Mouse (Mus musculus) adrenal gland, postnatal 0 days (tissue): ENCODE measurements around the gene Lzts2. TPM values are rescaled to one million over a fixed set of nuclear protein-coding genes. Genes with fewer than 3 reads are reported as not detected.

ENCODE experiments used
- polyA plus RNA-seq: library from polyadenylated mRNA; unstranded; fragments of >200 nt; fragmentation: Nextera tagmentation; extraction: Ambion mirVana; gene quantifications from 2 replicates; pipeline ENCODE4 v1.2.1, GENCODE M21; 2015

Gene Lzts2
- polyA plus RNA-seq = 63.4 and 82.6 TPM in 2 replicates

DNA sequence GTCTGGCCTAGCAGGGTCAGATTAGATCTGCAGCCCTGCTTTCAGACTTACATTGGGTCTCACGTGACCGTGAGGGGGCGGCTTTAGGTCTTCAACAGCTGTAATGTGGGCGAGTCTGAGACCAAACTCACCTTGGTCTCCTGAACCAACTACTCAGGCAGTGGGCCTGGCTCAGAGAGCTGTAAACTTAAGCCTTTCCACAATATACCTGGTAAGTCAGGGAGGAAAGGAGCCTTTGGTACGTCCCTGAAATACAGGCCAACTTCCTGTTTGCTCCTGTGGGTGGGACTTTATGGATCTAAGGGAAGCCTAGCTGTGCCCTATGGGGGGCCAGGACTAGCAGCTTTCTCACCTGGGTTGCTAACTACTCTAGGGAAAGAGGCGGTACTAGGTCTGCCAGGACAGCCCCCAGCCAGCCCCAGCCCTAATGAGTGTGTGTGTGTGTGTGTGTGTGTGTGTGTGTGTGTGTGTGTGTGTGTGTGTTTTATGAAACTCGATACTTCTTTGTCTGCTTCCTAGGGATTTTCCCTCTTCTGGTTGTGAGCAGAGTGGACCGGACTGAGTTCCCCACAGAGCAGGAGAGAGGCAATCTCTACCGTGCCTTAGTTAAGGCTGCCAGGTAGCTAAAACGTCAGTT lies at the start of gene Lzts2:
Gene Lzts2 (plus strand): TSS at position 80 of the 637 bp plus-strand sequence.

DNA sequence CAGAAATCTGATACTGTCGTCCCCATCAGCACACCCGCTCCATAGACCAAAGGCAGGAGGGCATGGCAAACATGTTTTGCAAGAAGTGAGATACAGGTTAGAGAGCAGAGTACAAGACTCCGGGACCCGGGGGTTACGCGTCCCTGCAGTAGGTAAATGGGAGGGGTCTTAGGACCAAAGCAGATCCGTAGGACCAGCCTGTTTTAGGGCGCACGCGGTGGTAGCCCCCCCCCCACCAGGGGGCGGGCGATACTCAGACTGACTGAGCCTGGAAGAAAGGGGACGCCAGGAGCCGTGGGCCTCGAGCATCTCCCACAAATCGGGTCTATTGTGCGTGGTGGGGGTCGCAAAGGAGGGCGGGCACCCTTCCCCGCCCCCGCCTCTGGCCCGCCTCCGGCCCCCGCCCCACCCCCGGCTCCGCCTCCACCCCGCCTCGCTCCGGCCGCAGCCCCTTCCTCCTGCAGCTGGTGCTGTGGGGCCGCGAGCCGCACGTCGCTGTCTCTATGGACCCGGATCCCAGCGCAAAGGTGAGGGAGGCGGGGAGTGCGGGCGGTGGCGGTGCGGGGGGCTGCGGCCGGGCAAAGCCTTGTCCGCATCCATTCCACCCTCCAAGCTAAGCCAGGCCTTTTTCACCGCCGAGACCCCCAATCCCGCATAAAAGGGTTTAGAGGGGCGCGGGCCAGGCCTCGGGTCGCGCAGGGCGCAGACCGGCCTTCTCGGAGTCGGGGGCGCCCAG lies 25.2 kb upstream of the Lzts2 start, which contains the start of gene Sema4g:
Gene Sema4g (plus strand): TSS at position 271 of the 736 bp plus-strand sequence.

DNA sequence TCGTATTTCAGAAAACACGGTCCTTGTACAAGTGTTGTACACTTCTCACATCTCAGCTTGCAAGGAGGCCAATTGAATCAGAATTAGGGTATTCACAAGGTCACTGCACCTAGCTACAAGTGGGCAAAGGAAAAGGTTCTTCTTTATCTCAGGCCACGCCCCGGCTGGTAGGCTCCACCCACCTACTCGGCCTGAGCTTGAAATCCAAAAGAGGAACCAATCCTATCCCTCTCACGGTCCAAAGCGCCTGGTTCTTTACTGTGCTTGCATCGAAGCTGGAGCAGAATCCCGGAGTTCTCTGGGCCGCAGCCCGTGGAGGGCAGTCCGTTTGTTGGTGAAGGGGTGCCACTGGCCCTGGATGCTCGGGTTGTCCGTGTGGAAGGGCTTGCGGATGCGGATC lies 8.8 kb upstream of the Lzts2 start, which contains the start of gene Twnk:
Gene Twnk (plus strand): TSS at position 220 of the 400 bp plus-strand sequence.

DNA sequence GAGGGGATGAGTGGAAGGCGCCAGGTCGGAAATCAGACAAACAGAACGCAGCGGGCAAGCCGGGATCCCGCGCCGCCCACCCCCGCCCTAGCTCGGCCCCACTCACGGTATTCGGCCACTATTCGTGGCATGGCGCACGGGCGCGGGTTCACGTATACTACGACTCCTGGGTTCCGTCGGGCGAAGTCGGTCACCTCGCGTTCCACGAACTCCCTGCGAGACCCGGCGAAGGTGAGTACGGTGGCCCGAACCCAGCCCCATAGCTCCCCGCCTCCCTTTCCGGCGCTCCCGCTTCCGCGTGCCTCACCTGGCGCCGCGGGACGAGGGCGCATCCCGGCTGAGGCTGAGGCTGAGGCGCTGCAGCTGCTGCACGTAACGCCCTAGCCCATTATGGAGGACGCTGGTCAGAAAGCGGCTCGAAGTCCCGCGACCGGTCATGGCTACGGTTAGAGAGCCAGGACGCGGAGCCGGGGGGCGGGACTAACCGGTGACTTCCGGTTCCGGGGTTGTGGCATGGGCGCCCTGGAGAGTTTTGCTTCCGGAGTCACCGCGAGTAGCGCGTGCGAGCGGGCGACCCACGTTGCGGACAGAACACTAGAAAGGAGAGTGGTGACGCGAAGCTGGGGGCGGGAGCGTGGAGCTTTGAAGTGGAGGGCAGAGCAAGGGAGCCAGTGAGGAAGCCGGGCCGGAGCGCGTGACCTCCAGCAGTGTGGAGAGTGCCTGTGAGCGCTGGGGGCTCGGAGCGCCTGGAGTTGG lies 8.1 kb upstream of the Lzts2 start, which contains the start of gene Mrpl43:
Gene Mrpl43 (minus strand): TSS at position 486 of the 756 bp plus-strand sequence.

DNA sequence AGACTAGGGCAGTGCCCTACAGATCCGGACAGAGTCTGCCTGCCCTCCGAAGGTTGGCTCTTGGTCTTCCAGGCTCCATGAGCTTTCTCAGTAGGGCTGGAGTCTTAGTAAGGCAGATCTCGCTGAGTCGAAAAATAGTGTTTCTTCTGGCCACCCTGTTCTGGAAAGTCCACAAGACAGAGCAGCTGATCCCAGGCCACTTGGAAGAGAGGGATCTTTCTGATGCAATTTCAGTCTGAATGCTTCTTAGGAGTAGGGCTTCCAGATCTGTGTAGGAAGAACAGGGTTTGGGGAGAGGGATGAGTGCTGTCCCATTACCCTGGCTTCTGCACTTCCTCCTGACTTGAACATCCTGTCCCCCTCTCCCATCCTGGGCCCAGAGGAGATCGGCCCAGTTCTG lies 31.4 kb downstream of the Lzts2 start, which contains the start of gene Pdzd7:
Gene Pdzd7 (minus strand): TSS at position 67 of the 400 bp plus-strand sequence.

DNA sequence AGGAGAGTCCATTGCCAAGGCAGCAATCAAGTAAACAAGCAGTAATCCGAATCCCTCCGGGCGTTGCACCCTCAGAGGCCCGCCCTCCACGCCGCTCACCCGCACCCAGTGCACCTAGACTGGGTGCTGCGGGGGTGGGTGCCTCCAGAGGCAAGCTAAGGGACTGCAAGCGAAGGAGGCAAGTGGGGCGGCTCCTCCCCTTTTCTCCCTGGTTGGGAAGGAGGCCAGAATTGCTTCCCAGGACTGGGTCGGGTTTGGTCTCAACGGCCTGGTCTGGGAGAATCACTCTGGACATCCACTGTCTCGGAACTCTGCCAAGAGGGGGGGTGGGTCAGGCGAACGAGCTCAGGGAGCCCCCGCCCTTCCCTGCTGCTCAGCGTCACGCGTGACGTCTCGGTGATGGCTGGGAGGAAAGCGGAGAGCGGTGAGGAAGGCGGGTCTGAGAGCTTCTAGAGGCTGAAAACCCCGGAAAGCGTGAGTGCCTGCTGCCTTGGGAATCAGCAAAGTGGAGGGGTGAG lies 33.3 kb downstream of the Lzts2 start, which contains the start of gene Sfxn3:
Gene Sfxn3 (plus strand): TSS at position 87 of the 518 bp plus-strand sequence.

DNA sequence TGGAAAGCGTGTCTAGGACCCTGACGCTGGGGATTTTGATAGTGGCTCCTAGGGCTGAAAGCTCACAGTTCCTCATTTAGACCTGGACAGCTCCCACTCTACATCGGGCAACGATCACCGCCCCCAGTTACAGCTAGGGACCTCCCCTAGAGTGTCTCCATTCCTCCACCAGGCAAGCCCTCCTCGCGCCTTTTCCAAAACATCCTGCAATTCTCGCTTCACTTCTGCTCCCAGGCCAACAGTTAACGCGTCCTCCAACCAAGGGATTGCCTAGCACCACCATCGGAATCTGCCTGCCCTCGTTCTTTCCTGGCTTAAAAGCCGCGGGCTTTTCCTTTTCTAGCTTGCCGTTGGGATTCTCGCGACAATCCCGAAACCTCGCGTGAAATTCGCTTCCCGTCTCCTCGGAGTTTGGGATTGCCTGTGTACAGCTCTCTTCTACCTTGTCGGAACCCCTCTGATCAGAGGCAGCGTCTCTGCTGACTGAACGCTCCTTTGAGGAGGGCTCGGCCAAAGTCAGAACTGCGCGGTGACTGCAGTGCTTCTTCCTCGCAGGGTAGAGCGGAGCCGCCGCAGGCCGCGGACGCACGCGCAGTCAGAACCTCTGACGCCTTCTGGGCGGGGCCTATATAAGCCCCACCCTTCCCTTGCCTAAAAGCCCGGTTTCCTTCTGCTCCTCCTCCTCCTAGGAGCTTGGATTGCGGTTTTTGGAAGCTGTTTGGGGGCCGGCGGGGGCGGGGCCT lies 60.5 kb downstream of the Lzts2 start, which contains the start of gene Kazald1:
Gene Kazald1 (plus strand): TSS at position 662 of the 743 bp plus-strand sequence.

Other genes starting within 250 kb of the Lzts2 start
- gene Slf2, start 83.3 kb upstream of the Lzts2 start, polyA plus RNA-seq = 12.6 and 20.1 TPM in 2 replicates
- gene Sema4g, start 25.3 kb upstream of the Lzts2 start, polyA plus RNA-seq = 1.9 and 2.2 TPM in 2 replicates
- gene Twnk, start 8.8 kb upstream of the Lzts2 start, polyA plus RNA-seq = 10.5 and 26.5 TPM in 2 replicates
- gene Mrpl43, start 8.0 kb upstream of the Lzts2 start, polyA plus RNA-seq = 65.9 and 90.5 TPM in 2 replicates
- gene Pdzd7, start 31.3 kb downstream of the Lzts2 start, polyA plus RNA-seq = 0.35 and 0.46 TPM in 2 replicates
- 35.0 and 40.0 TPM in 2 replicates for gene Sfxn3, start 33.1 kb downstream of the Lzts2 start, polyA plus RNA-seq
- gene Kazald1, start 60.8 kb downstream of the Lzts2 start, polyA plus RNA-seq = 7.5 and 12.7 TPM in 2 replicates
- 0.19 TPM in 1 of 2 replicates, not detected in the other for gene Tlx1, start 136.3 kb downstream of the Lzts2 start, polyA plus RNA-seq
- 0.06 and 0.19 TPM in 2 replicates for gene Lbx1, start 221.4 kb downstream of the Lzts2 start, polyA plus RNA-seq